Mouse (Mus musculus): ENCODE data around the gene Olfr51. TPM values are rescaled to one million over a fixed set of nuclear protein-coding genes. Genes with fewer than 3 reads are reported as not detected.

Gene Olfr51
- not detected for polyA plus RNA-seq (2014; fragmentation: Illumina TruSeq; extraction: RNeasy Lipid Tissue Mini Kit (QIAGEN cat#74804); ENCODE audit: low read depth, low replicate concordance)

GRCm38 (mm10) chr11:51003296-51003695 lies at the start of gene Olfr51:
Gene Olfr51, plus strand, starts transcription at chr11:51003596.

GRCm38 (mm10) chr11:50953665-50954064 lies 49.7 kb upstream of the Olfr51 start, which contains the start of gene Prop1:
Gene Prop1, minus strand, starts transcription at chr11:50953765.

GRCm38 (mm10) chr11:50966230-50966629 lies 37.2 kb upstream of the Olfr51 start, which contains the start of gene Olfr1378:
Gene Olfr1378, plus strand, starts transcription at chr11:50966530.

GRCm38 (mm10) chr11:50981667-50982066 lies 21.7 kb upstream of the Olfr51 start, which contains the start of gene Olfr1377:
Gene Olfr1377, plus strand, starts transcription at chr11:50981967.

GRCm38 (mm10) chr11:51013936-51014335 lies 10.5 kb downstream of the Olfr51 start, which contains the start of gene Olfr54:
Gene Olfr54, plus strand, starts transcription at chr11:51014236.

GRCm38 (mm10) chr11:51047809-51048208 lies 44.4 kb downstream of the Olfr51 start, which contains the start of gene Olfr1375:
Gene Olfr1375, plus strand, starts transcription at chr11:51048109.

GRCm38 (mm10) chr11:51059151-51059571 lies 55.8 kb downstream of the Olfr51 start, which contains the start of gene Zfp354a:
Gene Zfp354a, plus strand, starts transcription at chr11:51059257.

Other genes with a start within 250 kb of the Olfr51 start
- gene Zfp354c, start 175.9 kb upstream of the Olfr51 start, polyA plus RNA-seq (2014; fragmentation: Illumina TruSeq; extraction: RNeasy Lipid Tissue Mini Kit (QIAGEN cat#74804); ENCODE audit: low read depth, low replicate concordance) = 1.9 TPM
- gene Zfp879, start 162.0 kb upstream of the Olfr51 start, polyA plus RNA-seq (2014; fragmentation: Illumina TruSeq; extraction: RNeasy Lipid Tissue Mini Kit (QIAGEN cat#74804); ENCODE audit: low read depth, low replicate concordance) = 2.0 TPM
- not detected for gene Grm6, start 152.9 kb upstream of the Olfr51 start, polyA plus RNA-seq (2014; fragmentation: Illumina TruSeq; extraction: RNeasy Lipid Tissue Mini Kit (QIAGEN cat#74804); ENCODE audit: low read depth, low replicate concordance)
- gene Zfp454, start 115.9 kb upstream of the Olfr51 start, polyA plus RNA-seq (2014; fragmentation: Illumina TruSeq; extraction: RNeasy Lipid Tissue Mini Kit (QIAGEN cat#74804); ENCODE audit: low read depth, low replicate concordance) = 1.2 TPM
- 5.7 TPM for gene Zfp2, start 87.4 kb upstream of the Olfr51 start, polyA plus RNA-seq (2014; fragmentation: Illumina TruSeq; extraction: RNeasy Lipid Tissue Mini Kit (QIAGEN cat#74804); ENCODE audit: low read depth, low replicate concordance)
- gene Zfp354b, start 72.0 kb upstream of the Olfr51 start, polyA plus RNA-seq (2014; fragmentation: Illumina TruSeq; extraction: RNeasy Lipid Tissue Mini Kit (QIAGEN cat#74804); ENCODE audit: low read depth, low replicate concordance) = 2.4 TPM
- gene 4933414I15Rik, start 59.8 kb upstream of the Olfr51 start, polyA plus RNA-seq (2014; fragmentation: Illumina TruSeq; extraction: RNeasy Lipid Tissue Mini Kit (QIAGEN cat#74804); ENCODE audit: low read depth, low replicate concordance) = not detected
- not detected for gene Prop1, start 49.8 kb upstream of the Olfr51 start, polyA plus RNA-seq (2014; fragmentation: Illumina TruSeq; extraction: RNeasy Lipid Tissue Mini Kit (QIAGEN cat#74804); ENCODE audit: low read depth, low replicate concordance)
- not detected for gene Olfr1378, start 37.1 kb upstream of the Olfr51 start, polyA plus RNA-seq (2014; fragmentation: Illumina TruSeq; extraction: RNeasy Lipid Tissue Mini Kit (QIAGEN cat#74804); ENCODE audit: low read depth, low replicate concordance)
- gene Olfr1377, start 21.6 kb upstream of the Olfr51 start, polyA plus RNA-seq (2014; fragmentation: Illumina TruSeq; extraction: RNeasy Lipid Tissue Mini Kit (QIAGEN cat#74804); ENCODE audit: low read depth, low replicate concordance) = not detected
- not detected for gene Olfr54, start 10.6 kb downstream of the Olfr51 start, polyA plus RNA-seq (2014; fragmentation: Illumina TruSeq; extraction: RNeasy Lipid Tissue Mini Kit (QIAGEN cat#74804); ENCODE audit: low read depth, low replicate concordance)
- gene Olfr1375, start 44.5 kb downstream of the Olfr51 start, polyA plus RNA-seq (2014; fragmentation: Illumina TruSeq; extraction: RNeasy Lipid Tissue Mini Kit (QIAGEN cat#74804); ENCODE audit: low read depth, low replicate concordance) = not detected
- gene Zfp354a, start 55.7 kb downstream of the Olfr51 start, polyA plus RNA-seq (2014; fragmentation: Illumina TruSeq; extraction: RNeasy Lipid Tissue Mini Kit (QIAGEN cat#74804); ENCODE audit: low read depth, low replicate concordance) = 2.5 TPM
- not detected for gene Gm12569, start 216.9 kb downstream of the Olfr51 start, polyA plus RNA-seq (2014; fragmentation: Illumina TruSeq; extraction: RNeasy Lipid Tissue Mini Kit (QIAGEN cat#74804); ENCODE audit: low read depth, low replicate concordance)

Measured in heart, adult 10 weeks (tissue).